Mouse (Mus musculus): ENCODE measurements around the gene Pank3.

DNA sequence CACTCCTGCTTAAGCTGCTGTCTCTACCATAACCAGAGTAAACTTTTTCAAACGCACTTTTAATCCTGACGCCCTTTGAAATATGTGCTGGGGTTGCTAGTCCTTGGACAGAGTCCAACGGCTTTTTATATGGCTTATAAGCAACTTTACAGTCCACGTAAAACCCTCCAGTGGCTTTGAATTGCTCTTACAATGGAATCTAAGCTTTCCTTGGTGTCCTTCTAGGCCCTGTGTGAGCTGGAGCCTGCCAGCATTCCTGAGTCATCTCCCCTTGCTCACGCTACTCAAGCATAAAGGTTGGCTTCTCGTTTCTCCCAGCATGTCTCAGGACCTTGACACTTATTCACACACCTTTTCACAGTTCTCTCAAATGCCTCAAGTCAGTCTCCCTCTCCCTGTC, 13.7 kb upstream of the Pank3 start:
- no peak for TF ChIP-seq CTCF (IDR thresholded peaks at IDR 0.05; ENCODE audit: low read depth, low read length)
- no peak for TF ChIP-seq POLR2AphosphoS5 (IDR thresholded peaks at IDR 0.05; ENCODE audit: insufficient replicate concordance, low read depth, low read length)
- no peak for TF ChIP-seq TAL1 (conservative IDR thresholded peaks at IDR 0.05; ENCODE audit: low read depth, low read length)
